Mouse (Mus musculus) kidney, embryonic 14.5 days (tissue): ENCODE data around the gene Etv6. TPM values are rescaled to one million over a fixed set of nuclear protein-coding genes. Genes with fewer than 3 reads are reported as not detected.
"Not testable (repeated sequence)": the region's sequence is repeated elsewhere in the genome, so short reads cannot be mapped to it uniquely, and the experiment has no call there.

ENCODE experiments used
- ATAC-seq: fragments of 200-750 bp; cut with Nextera tagmentation; 2 replicates; pipeline ENCODE4 v1.8.0; 2017; ENCODE audit warnings: moderate number of reproducible peaks, mild to moderate bottlenecking, moderate TSS enrichment, moderate library complexity; ENCODE audit not compliant: low FRiP score, low TSS enrichment
- H3K27ac ChIP-seq: fragments of 300-500 bp; sonication (generic); 2 replicates; pipeline ENCODE4 v1.5.1; 2014; ENCODE audit warnings: low read depth, mild to moderate bottlenecking, low read length, moderate library complexity, mixed read lengths
- H3K27me3 ChIP-seq: fragments of 300-500 bp; sonication (generic); 2 replicates; pipeline ENCODE4 v1.6.1; 2014; ENCODE audit warnings: mild to moderate bottlenecking, low read length; ENCODE audit not compliant: control insufficient read depth, insufficient read depth
- H3K36me3 ChIP-seq: fragments of 300-500 bp; sonication (generic); 2 replicates; pipeline ENCODE4 v1.6.1; 2014; ENCODE audit warnings: low read length, mixed read lengths; ENCODE audit not compliant: control insufficient read depth, insufficient read depth
- H3K4me1 ChIP-seq: fragments of 300-500 bp; sonication (generic); 2 replicates; pipeline ENCODE4 v1.6.1; 2014; ENCODE audit warnings: low read length, mixed read lengths; ENCODE audit not compliant: control insufficient read depth, insufficient read depth
- H3K4me2 ChIP-seq: fragments of 300-500 bp; sonication (generic); replicated peaks from 2 replicates; pipeline ENCODE4 v1.6.1; 2014; ENCODE audit warnings: low read depth, mild to moderate bottlenecking, low read length
- H3K4me3 ChIP-seq: fragments of 300-500 bp; sonication (generic); 2 replicates; pipeline ENCODE4 v1.5.1; 2014; ENCODE audit warnings: mild to moderate bottlenecking, low read length
- H3K9ac ChIP-seq: fragments of 300-500 bp; sonication (generic); 2 replicates; pipeline ENCODE4 v1.6.1; 2014; ENCODE audit warnings: low read depth, mild to moderate bottlenecking, low read length, moderate library complexity
- H3K9me3 ChIP-seq: fragments of 300-500 bp; sonication (generic); 2 replicates; pipeline ENCODE4 v1.6.1; 2016; ENCODE audit warnings: low read length; ENCODE audit not compliant: control insufficient read depth
- WGBS: fragments of 180-500 bp; shearing (Covaris S2); extraction: QIAGEN DNeasy Blood & Tissue Kit; methylation state at CpG from one replicate; pipeline ENCODE4 v1.1.7; 2014; 5-methylcytosine and 5-hydroxymethylcytosine counted together
- polyA plus RNA-seq: library from polyadenylated mRNA; unstranded; fragments of >200 nt; fragmentation: Nextera tagmentation; extraction: Ambion mirVana; gene quantifications from 2 replicates; pipeline ENCODE4 v1.2.1, GENCODE M21; 2014

Etv6 gene
- 11.4 and 18.1 TPM in 2 replicates for polyA plus RNA-seq

- ATAC-seq, result peak; percentile 76
- WGBS, result under 1% methylated on average over 57 of the region's 78 CpGs
- H3K4me1 ChIP-seq, result peaks cover 37% of the 10 kb centered on the region
- H3K9me3 ChIP-seq, result no peaks in the 10 kb centered on the region
- H3K4me3 ChIP-seq, result peak within 1 kb of the TSS; percentile 43
- H3K9ac ChIP-seq, result peak within 1 kb of the TSS; percentile 80
- H3K36me3 ChIP-seq, result no peaks in the 10 kb centered on the region
- H3K27ac ChIP-seq, result peak within 1 kb of the TSS; percentile 97
- no peaks in the 10 kb centered on the region for H3K27me3 ChIP-seq
- peak within 1 kb of the TSS; percentile 39 for H3K4me2 ChIP-seq
Observed at GRCm38 (mm10) chr6:134035490-134036405, at the start of gene Etv6. Etv6 (plus strand) TSS chr6:134035700.

GRCm38 (mm10) chr6:133986161-133986560 is 49.3 kb upstream of the Etv6 start:
- no peaks in the 10 kb centered on the region for H3K9me3 ChIP-seq
- no peaks in the 10 kb centered on the region for H3K27me3 ChIP-seq
- no peaks in the 10 kb centered on the region for H3K36me3 ChIP-seq
- no peak for ATAC-seq
- H3K4me1 ChIP-seq, result 0 out of 2 replicates have a peak, but pooled peaks cover 4% of the 10 kb centered on the region
- H3K27ac ChIP-seq, result no peak overlapping the region
- no peak overlapping the region for H3K4me3 ChIP-seq
- H3K9ac ChIP-seq, result no peak overlapping the region
- no peak overlapping the region for H3K4me2 ChIP-seq
- WGBS, result 56% methylated on average over 2 of the region's 2 CpGs

- Histone ChIP-seq H3K4me2 (no peak overlapping the region), H3K27me3 (no peaks in the 10 kb centered on the region), H3K36me3 (no peaks in the 10 kb centered on the region), H3K9me3 (no peaks in the 10 kb centered on the region), H3K4me3 (no peak overlapping the region), H3K4me1 (0 out of 2 replicates have a peak, but pooled peaks cover 4% of the 10 kb centered on the region), H3K9ac (no peak overlapping the region), H3K27ac (no peak overlapping the region)
- no peak for ATAC-seq
- WGBS, result 73% methylated on average over 2 of the region's 2 CpGs
Observed at GRCm38 (mm10) chr6:133987068-133987591, 48.4 kb upstream of the Etv6 start.

- H3K27me3 ChIP-seq, result no peaks in the 10 kb centered on the region
- H3K27ac ChIP-seq, result no peak overlapping the region
- H3K4me3 ChIP-seq, result no peak overlapping the region
- ATAC-seq, result peak; percentile 63; the same call in 1 of the 2 replicates
- H3K9me3 ChIP-seq, result no peaks in the 10 kb centered on the region
- WGBS, result 41% methylated on average over 9 of the region's 9 CpGs
- no peaks in the 10 kb centered on the region for H3K36me3 ChIP-seq
- H3K4me1 ChIP-seq, result 0 out of 2 replicates have a peak, but pooled peaks cover 4% of the 10 kb centered on the region
- no peak overlapping the region for H3K4me2 ChIP-seq
- H3K9ac ChIP-seq, result no peak overlapping the region
Observed at GRCm38 (mm10) chr6:133988011-133988410, 47.5 kb upstream of the Etv6 start.

- no peak for ATAC-seq
- Histone ChIP-seq H3K9ac (no peak overlapping the region), H3K4me2 (no peak overlapping the region), H3K36me3 (no peaks in the 10 kb centered on the region), H3K9me3 (no peaks in the 10 kb centered on the region), H3K27ac (no peak overlapping the region), H3K4me3 (no peak overlapping the region), H3K4me1 (no peaks in the 10 kb centered on the region), H3K27me3 (no peaks in the 10 kb centered on the region)
- WGBS, result 83% methylated on average over 2 of the region's 2 CpGs
Observed at GRCm38 (mm10) chr6:133997461-133997860, 38.0 kb upstream of the Etv6 start.

- 36% methylated on average over 2 of the region's 2 CpGs for WGBS
Observed at GRCm38 (mm10) chr6:133997935-133998334, 37.6 kb upstream of the Etv6 start.

GRCm38 (mm10) chr6:134014488-134015110 is 20.9 kb upstream of the Etv6 start:
- not testable (repeated sequence) for ATAC-seq, H3K27me3 ChIP-seq, H3K4me1 ChIP-seq, H3K36me3 ChIP-seq, H3K9me3 ChIP-seq, H3K4me2 ChIP-seq, H3K9ac ChIP-seq, H3K27ac ChIP-seq, H3K4me3 ChIP-seq
- WGBS, result 64% methylated on average over 6 of the region's 12 CpGs

More at GRCm38 (mm10) chr6:133997935-133998334, 37.6 kb upstream of the Etv6 start:
- no peaks in the 10 kb centered on the region for H3K36me3 ChIP-seq
- no peaks in the 10 kb centered on the region for H3K4me1 ChIP-seq
- no peak overlapping the region for H3K27ac ChIP-seq
- no peak overlapping the region for H3K9ac ChIP-seq
- no peaks in the 10 kb centered on the region for H3K9me3 ChIP-seq
- no peaks in the 10 kb centered on the region for H3K27me3 ChIP-seq
- no peak overlapping the region for H3K4me2 ChIP-seq
- no peak for ATAC-seq
- no peak overlapping the region for H3K4me3 ChIP-seq

- 83% methylated on average over 1 of the region's 1 CpGs for WGBS
- no peak for ATAC-seq
Observed at GRCm38 (mm10) chr6:134018807-134019206, 16.7 kb upstream of the Etv6 start.

More at GRCm38 (mm10) chr6:134018807-134019206, 16.7 kb upstream of the Etv6 start:
- Histone ChIP-seq H3K9ac (no peak overlapping the region), H3K4me2 (no peak overlapping the region), H3K4me3 (no peak overlapping the region), H3K36me3 (no peaks in the 10 kb centered on the region), H3K9me3 (no peaks in the 10 kb centered on the region), H3K4me1 (no peaks in the 10 kb centered on the region), H3K27me3 (no peaks in the 10 kb centered on the region), H3K27ac (no peak overlapping the region)
